Mouse (Mus musculus) 3T3-L1 (cell line): ENCODE results near the gene Itpr1.

Source experiments
- DNase-seq: peaks from one replicate; pipeline ENCODE4 v3.0.0-alpha.2; 2015; ENCODE audit warnings: low read depth, low spot score

The Itpr1 gene

DNA sequence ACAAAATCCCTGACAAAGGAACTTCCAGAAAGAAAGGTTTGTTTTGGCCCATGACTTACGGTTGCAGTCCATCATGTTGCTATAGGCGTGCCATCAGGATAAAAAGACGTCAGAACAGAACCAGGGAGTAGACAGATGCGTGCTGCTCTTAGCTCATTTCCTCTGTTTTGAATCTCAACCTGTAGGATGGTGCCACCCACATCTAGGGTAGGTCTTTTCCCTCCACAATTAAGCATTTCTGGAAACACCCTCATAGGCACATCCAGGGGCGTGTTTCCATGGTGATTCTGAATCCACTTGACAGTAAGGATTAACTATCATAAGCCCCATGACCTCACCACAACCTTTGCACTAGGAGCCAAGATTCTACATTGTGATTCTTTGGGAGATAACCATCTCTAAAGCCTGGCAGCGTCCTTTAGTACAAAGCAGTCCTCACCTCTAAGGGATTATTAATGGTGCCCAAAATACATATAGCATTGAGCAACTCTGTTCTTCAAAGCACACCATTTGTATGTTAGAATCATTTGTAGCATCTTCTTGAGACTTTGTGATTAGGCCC lies 111.6 kb downstream of the Itpr1 start:
- DNase-seq = no peak

DNA sequence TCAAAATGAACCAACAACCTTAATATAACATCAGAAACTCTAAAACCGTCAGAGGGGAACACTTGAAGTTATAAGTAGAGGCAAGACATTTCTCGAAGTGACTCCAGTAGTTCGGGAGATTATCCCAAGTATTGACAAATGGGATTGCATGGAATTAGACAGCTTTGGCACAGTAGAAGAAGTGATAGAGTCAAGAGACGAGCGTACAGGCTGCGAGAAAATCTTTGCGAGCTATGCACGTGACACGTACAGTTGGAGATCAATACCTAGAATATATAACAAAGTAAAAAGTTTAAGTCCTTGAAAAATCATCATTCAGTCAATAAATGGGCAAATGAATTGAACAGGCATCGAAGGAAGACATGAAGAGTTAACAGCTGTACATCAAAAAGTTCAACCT lies 112.5 kb downstream of the Itpr1 start:
- DNase-seq = no peak

DNA sequence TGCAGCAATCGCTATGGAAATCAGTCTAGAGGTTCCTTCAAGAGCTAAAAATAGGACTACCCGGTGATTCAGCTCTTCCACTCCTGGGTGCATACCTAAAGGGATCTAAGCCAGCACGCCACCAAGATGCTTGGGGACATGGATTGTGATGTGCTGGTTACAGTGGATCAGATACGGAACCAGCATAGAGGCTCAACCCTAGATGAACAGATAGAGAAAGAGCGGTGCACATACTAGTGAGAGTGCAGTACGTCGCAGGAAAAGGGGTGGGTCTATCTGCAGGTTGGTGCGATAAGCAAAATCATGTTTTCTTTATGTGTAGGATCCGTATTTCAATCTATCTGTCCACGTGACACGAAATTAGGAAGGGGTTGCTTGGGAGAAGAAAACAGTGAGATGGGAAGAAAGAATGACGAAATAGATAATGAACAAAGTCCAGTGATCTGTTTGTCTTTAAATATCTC lies 113.1 kb downstream of the Itpr1 start:
- peak; percentile 14 for DNase-seq

DNA sequence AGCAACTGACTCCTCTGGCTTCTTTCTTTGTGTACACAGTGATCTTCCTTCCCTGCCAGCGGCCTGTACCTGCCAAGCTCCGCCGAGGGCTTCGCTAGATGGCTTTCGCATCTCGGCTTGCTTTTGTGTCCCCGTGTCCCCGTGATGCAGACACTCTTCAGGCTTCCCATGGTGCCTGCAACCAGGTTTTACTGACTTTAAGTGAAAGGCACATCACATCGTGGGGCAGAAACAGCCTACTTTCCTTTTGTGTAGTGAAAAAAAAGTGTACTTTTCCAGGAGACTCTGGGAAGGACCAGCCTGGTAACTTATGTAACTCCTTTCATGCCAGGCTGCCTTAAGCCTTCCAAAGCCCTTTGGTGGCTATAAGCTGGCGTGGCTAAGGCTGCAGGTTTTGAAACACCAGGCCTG lies 113.9 kb downstream of the Itpr1 start:
- DNase-seq = no peak

DNA sequence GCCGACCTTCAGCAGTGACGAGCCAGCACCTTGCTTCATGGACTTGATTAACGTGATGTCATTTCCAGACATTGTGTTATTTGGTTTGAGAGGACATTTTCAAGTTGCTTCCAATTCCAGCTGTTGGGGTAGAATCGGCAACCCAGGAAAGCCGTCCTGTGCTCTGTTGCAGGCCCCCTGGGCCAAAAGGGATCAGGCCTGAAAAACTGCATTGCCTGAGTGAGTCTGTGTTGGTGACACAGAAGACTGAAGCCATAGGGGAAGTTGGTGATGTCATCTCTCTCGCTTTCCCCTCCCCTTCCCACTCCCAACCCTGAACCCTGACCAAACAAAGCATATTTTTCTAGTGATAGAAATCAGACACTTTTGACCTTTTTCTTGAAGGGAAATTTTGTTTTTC lies 114.7 kb downstream of the Itpr1 start:
- DNase-seq = no peak

DNA sequence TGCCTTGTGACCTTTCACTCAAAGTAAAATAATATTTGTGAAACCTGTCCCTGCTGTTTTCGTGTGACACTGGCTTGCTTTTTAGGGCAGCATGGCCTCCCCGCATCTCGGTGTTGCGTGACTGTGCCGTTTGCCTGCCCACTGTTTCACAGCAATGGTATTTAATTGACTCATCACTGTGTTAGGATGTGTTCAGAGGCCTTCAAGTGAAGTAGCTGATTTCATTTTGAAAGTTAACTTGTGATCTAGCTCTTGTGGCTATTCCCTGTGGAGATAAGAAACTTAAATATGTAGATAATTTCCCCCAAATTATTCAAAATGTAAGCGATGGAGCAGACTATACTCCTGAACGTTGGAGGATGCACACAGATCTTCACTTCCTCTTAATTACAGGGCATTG lies 115.4 kb downstream of the Itpr1 start:
- DNase-seq = no peak

DNA sequence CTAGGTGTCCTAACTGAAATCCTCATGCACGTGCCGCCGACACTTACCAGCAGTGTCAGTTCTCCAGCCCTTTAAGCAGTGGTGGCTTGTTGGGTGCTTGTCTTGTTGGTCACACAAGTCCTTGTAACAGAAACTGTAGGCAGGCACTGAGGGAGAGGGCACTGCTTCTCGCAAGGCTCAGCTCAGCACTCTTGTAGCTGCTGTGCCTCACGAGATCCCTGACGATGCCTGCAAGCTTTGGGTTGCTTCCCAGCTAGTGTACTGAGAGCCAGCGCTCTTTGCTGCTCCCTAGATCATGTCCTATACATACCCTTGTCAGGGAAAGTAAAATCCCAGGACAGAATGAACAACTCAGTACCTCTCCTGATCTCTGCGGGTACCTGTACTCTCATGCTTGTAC lies 117.6 kb downstream of the Itpr1 start:
- no peak for DNase-seq

DNA sequence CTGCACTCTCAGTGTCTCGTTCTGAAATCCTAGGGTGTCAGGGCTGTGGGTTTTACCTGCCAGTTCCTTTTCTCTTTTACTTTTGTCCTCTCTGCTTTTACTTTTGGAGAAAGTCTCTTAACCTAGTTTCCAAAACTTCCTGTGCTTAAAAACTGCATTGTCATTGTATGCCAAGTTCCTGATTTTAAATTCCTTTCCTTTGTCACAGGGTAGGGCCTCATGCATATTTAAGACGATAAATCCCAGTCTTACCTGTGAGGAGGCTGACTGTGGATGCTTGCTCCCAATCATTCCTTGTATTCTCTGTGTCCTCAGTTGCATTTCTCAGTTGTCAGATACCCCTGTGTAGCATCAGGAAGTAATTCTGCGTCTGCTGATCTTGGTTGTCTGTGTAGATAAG lies 118.4 kb downstream of the Itpr1 start:
- no peak for DNase-seq

DNA sequence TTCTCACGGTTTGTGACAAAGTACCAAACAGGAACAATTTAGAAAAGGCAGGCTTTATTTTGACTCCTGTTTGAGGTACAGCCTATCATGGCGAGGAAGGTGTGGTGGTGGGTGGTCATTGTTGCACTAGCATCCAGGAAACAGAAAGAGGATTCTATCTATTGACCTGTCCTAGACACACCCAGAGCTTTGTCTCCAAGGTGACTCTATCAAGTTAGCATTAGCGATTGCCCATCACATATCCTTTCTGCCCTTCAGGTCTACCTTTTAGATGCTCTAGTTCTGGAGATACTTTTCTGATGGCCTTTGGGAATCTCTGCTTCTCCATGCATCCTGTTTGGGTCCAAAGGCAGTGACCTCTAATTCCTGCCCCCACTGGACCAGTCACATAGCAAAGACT lies 121.2 kb downstream of the Itpr1 start:
- no peak for DNase-seq

DNA sequence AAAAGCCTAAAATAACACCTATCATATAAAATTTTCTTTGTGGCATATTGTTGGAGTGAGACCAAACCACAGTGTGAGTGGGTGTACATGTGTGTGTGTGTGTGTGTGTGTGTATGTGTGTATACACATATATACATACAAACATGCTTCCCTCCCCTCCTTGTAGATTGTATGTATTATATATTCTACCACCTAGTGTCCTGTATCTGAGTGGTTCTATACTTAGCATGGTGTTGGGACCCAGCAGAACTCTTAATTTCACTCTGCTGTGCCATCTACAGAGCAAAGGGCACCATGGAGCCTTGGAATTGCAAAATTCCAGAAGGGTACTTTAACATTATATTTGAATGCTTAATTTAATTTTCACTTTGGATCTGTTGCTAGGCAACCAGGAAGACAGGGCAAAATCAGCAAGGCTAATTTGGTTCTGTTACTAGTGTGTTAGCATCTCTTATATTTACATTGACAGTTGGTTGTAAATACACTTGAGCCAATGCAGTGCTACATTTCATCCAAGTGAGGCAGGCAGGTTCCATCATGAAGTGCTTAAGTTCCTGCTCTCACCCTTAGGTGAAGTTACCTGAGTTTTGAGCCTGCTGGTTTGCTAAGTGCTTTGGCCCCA lies 122.4 kb downstream of the Itpr1 start:
- DNase-seq = no peak

DNA sequence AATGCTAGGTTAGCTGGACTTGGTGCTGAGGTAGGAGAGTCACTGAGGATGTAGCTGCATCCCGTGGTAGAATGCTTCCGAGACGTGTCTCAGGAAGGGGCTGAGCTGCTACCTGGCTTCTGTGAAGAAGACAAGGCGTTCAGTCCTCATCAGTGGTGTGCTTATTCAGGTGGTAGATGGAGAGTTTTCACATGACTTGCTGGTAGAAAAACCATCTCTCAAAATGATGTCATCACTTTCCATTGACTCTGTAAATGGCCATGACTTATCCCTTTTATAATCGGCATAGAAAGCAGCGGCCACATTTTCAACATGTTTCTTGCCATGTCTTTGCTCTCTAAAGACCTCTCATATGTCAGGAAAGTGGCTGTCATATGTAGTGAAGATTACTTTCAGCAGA lies 123.6 kb downstream of the Itpr1 start:
- DNase-seq = no peak

DNA sequence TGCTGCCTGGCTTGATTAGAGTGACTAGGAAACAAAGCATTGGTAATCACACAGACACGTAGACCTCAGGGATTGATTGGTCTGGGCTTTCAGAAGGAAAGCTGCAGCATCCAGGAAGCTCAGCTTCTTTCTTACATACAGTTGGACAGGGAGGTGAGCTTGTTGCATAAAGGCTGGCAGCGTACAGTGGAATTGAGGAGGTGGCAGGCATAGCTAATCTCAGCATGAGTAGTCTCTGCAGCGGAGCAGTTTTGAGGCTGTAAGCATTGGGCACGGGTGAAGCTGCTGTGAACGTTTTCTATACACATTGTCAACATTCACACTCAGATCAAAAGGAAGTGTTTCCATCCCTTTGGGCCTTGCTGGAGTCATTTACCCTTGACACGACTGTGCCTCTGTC lies 124.4 kb downstream of the Itpr1 start:
- DNase-seq = no peak

DNA sequence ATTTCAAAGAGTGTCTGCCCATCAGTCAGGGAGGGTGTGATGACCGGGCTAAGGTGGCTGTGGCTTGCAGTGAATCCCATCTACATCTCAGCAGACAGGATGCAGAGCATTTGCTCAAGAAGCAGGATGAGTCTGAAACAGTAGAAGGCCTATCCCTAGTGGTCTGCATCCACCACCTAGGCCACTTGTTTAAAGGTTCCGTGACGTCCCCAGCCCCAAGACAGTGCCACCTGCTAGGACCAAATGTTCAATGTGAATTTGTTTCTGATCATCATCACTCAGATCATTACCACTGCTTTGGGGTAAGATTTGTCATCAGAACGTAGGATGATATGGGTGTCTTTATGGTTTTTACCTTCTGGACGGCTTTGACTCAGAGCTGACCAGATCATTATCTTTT lies 125.5 kb downstream of the Itpr1 start:
- DNase-seq = no peak

DNA sequence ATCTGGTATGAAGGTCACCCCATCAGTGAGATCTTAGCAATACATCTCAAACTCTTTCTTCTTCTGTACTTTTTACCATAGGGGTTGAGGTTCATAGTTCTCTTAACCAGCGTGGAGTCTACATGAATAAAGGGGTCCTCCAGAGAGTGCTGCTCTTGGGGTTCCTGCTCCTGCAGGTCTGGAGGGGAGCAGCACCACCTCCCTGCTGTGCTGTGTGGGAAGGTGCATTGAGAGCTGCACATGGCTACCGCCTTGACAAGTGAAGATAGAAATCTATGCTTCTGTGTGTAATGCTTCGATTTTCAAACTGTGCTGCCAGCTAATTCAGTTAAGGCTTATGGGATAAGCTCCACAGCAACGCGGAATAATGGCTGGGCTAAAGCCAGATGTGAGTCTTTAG lies 130.1 kb downstream of the Itpr1 start:
- DNase-seq = no peak

DNA sequence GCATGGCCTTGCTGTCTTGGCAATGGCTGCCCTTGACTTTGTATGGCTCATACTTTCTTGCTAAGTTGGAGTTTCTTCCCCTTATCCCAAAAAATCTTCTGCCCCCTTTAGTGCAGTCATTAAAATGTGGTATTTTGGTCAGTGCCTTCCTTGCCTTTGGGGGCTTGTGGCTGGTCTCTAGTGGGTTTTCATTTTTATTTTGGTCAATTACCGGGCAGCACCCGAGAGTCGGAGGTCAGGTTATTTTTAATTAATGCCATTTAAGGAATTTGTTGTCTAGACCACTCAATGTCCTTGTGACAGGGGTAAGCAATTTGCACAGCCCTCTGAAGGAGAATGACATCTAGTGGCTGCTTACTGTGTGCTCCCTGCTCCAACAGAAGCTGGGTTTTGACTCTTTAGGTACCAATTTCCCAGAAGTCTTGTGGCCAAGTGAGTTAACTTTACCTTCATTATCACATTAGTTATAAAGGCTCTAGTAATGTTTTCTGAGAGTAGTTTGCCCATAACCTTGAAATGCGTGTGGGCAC lies 130.9 kb downstream of the Itpr1 start:
- no peak for DNase-seq

DNA sequence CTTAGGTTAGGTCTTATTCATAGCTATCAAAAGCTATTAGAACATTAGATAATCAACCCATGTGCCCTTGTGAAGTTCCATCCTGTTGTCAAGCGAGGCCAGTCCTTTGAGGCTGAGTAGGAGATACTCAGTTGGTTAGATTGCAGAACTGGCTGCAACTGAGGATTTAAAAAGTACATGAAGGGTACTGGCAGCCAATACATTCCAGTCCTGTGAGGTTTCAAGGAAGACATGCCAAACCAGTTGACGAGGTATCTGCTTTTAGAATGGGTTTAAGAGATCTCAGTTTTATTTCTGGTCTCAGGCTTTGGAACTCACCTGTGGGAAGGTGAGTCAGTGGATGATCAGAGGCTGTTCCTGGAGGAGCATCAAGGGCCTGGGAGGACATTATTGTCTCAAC lies 137.9 kb downstream of the Itpr1 start:
- no peak for DNase-seq

DNA sequence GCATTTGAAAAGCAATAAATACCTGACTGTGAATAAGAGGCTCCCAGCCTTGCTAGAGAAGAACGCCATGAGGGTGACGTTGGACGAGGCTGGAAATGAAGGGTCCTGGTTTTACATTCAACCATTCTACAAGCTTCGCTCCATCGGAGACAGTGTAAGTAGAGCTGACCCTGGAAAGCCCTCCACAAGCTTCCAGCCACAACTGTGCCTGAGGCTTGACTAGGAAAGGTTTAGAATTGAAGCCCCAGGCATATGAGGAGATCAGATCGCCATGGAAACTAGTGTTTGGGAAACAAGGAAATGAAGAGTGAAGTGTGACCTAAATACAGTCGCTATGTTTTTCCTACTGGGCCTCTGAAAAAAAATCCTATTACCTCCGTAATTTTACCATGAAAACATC lies 139.1 kb downstream of the Itpr1 start:
- no peak for DNase-seq

DNA sequence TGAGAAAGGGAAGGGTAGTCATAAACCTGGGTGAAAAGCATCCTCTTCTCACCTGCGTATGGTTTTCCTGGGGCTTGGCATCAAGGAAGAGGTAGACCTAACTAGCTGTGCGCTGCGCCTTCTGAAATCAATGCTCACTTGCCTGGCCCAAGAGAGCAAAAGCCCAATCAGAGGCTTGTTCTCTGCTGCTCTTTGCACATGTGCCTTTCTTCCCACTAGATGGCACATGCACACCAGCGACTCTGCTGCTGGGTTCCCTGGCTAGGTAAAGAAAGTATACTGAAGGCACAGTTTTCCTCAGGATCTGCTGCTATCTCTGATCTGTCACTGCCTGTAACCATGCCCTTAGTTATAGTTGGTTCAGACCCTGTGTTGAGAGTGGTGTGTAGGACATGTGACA lies 154.5 kb downstream of the Itpr1 start:
- peak; percentile 29 for DNase-seq

DNA sequence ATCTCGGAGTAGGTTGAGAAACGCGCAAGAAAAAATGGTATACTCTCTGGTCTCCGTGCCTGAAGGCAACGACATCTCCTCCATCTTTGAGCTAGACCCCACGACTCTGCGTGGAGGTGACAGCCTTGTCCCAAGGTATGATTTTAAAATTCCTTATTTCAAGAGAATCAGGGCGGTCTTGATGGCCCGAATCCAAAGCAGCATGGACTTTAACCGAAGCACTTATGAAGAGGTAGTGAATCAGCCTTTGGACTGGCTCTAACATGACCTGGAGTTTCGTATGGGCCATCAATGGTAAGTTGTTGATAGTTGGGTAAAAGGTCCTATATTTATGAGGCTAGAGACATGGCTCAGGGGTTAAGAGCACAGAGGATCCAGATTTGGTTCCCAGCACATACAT lies 156.1 kb downstream of the Itpr1 start:
- no peak for DNase-seq

DNA sequence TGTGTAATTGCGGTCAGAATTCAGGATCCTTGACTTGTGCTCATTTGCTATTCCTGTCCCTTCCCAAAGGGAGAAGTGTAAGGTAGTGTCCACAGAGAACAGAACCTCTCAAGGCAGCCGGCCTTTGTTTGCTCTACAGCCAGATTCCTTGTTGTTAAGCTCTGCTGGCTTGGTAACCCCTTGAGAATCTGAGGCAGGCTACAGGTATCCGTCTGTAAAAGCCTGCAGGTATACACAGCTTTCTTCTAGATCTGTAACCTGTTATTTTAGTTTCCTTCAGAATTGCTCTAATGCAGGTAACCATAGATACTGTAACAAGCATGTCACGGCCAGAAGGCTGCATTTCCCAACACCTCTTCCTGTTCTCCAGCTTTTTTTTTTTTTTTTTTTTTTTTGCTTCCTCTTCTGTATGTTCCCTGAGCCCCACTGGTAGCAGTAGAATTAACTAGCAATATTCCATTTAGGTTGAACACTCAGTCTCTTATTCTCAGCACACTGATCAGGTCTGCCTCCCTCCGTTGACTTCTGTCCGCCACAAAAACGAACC lies 158.5 kb downstream of the Itpr1 start:
- no peak for DNase-seq

DNA sequence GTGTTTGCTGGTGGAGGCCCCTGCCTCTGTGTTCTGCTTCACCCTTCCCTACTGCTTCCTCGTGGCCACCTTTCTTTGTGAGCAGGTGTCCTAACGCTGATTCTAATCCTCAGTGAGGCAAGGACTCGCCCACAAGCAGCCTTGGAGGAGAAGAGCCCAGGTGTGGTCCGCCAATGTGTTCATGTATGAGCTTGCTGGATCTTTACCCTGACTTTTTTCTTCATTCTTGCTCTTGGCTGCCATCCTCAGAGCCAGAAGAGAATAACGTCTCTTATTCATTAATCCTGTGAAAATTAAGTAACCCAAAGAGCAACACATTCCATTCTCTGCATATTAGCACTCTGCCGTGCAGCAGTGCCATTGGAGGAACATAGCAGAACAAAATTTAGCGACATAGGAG lies 161.1 kb downstream of the Itpr1 start:
- peak; percentile 16 for DNase-seq

DNA sequence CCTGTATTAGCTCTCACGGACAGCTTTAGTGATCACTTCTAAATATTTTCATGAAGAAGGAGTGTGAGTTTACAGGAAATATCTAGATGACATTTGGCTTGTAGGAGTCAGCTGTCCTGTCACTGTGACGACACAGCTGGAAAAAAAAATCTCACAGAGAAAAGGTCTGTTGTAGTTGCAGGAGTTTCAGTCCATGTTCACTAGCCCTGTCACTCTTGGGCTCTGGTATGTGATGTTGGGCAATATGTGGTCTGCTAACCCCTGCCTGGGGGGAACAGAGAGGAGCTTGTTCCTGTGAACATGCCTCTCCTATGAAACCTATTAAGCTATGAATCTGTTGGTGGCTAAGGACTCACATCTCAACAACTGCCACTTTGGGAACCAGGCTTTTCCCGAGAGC lies 166.1 kb downstream of the Itpr1 start:
- peak; percentile 45 for DNase-seq

DNA sequence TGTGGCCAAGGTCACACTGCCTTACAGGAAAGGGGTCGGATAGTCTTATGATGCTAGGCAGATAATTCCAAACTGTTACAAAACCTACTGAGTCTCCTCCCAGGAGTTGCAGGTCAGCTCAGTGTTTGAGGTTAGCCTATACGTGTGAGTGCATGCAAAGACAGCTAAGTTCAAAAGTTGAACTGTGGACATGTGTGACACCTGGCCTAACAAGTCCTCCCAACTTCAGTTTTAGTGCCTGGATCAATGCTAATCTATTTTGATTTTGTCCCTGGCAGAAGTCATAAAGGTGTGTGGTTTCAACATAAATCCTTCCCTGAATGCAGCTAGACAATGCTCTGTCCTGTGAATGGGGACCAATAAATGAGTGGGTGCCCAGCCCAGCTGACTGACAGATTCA lies 167.3 kb downstream of the Itpr1 start:
- no peak for DNase-seq
